In genomic region chr7:127231826-127232621, GRCm38 (mm10) we compare ENCODE assay signal across 8 mouse cellular contexts. TPM values are rescaled to one million over a fixed set of nuclear protein-coding genes. Genes with fewer than 3 reads are reported as not detected.
DNase-seq lines count a peak whose midpoint lies in the region; ATAC-seq and TF ChIP-seq lines count a peak whose summit lies in the region.

No protein-coding gene starts in this region.

- H3K27ac ChIP-seq in heart, embryonic 13.5 days (replicated peaks) = peak overlapping the region; percentile 98
- H3K27ac ChIP-seq in ES-E14 (ENCODE audit: insufficient read depth, low read depth, low read length, poor library complexity, severe bottlenecking) = peak overlapping the region; percentile 94
- H3K27ac ChIP-seq in forebrain, embryonic 15.5 days (replicated peaks) = peak overlapping the region; percentile 100
- H3K27ac ChIP-seq in liver, postnatal 0 days (ENCODE audit: low read depth) = peak overlapping the region; percentile 95

- no peak for TF ChIP-seq EP300 in liver, postnatal 0 days (IDR thresholded peaks at IDR 0.05; ENCODE audit: low read depth)

- H3K9me3 ChIP-seq in heart, embryonic 13.5 days = no peaks in the 10 kb centered on the region
- H3K9me3 ChIP-seq in ES-E14 (ENCODE audit: control insufficient read depth, insufficient read depth, low read depth, low read length) = no peaks in the 10 kb centered on the region
- H3K9me3 ChIP-seq in forebrain, embryonic 15.5 days = no peaks in the 10 kb centered on the region
- no peaks in the 10 kb centered on the region for H3K9me3 ChIP-seq in liver, postnatal 0 days (ENCODE audit: low read length)

- H3K27me3 ChIP-seq in heart, embryonic 13.5 days (replicated peaks) = no peaks in the 10 kb centered on the region
- H3K27me3 ChIP-seq in forebrain, embryonic 15.5 days = no peaks in the 10 kb centered on the region
- no peaks in the 10 kb centered on the region for H3K27me3 ChIP-seq in liver, postnatal 0 days (ENCODE audit: insufficient read depth, low read length)

- in situ Hi-C loops in ES-E14 (cut with MboI; ENCODE audit: low sequenced_read_pairs in 2 of 2, unreplicated experiment in 2 of 2) = no loop called here

- peak overlapping the region; percentile 87 for H3K4me2 ChIP-seq in heart, embryonic 13.5 days
- peak overlapping the region; percentile 62 for H3K4me2 ChIP-seq in forebrain, embryonic 15.5 days (replicated peaks)
- peak overlapping the region; percentile 94 for H3K4me2 ChIP-seq in liver, postnatal 0 days (ENCODE audit: low read depth, low read length)

- peaks cover 42% of the 10 kb centered on the region for H3K4me1 ChIP-seq in heart, embryonic 13.5 days
- H3K4me1 ChIP-seq in ES-E14 (ENCODE audit: control insufficient read depth in 2 of 2, insufficient read depth in 2 of 2, low read length in 2 of 2, poor library complexity in 1 of 2) = peaks cover 3 to 13% of the 10 kb centered on the region in 2 experiments; a peak in 2 of 4 replicates
- peaks cover 41% of the 10 kb centered on the region for H3K4me1 ChIP-seq in forebrain, embryonic 15.5 days
- peaks cover 21% of the 10 kb centered on the region for H3K4me1 ChIP-seq in liver, postnatal 0 days (ENCODE audit: insufficient read depth)

- no peak for TF ChIP-seq CTCF in liver, postnatal 0 days (IDR thresholded peaks at IDR 0.05; ENCODE audit: low read depth)

- H3K36me3 ChIP-seq in heart, embryonic 13.5 days = peaks cover 47% of the 10 kb centered on the region
- H3K36me3 ChIP-seq in ES-E14 (ENCODE audit: control insufficient read depth, insufficient read depth, low read length, poor library complexity, severe bottlenecking) = peaks cover 32% of the 10 kb centered on the region
- H3K36me3 ChIP-seq in forebrain, embryonic 15.5 days = peaks cover 30% of the 10 kb centered on the region
- H3K36me3 ChIP-seq in liver, postnatal 0 days (replicated peaks; ENCODE audit: insufficient read depth, low read length) = peaks cover 18% of the 10 kb centered on the region

- ATAC-seq in heart, embryonic 13.5 days (ENCODE audit: extremely low read depth, insufficient number of reproducible peaks, low FRiP score, low TSS enrichment) = no peak
- ATAC-seq in forebrain, embryonic 15.5 days (replicated peaks) = no peak
- ATAC-seq in liver, postnatal 0 days = no peak

- no peak for DNase-seq in heart, adult 9 months (ENCODE audit: low spot score in 2 of 2)
- DNase-seq in ES-E14 (ENCODE audit: low read depth, low spot score) = no peak
- DNase-seq in liver, postnatal 0 days = no peak
- DNase-seq in ovary, postnatal 36 days (ENCODE audit: low spot score) = no peak
- no peak for DNase-seq in cerebellum, adult 11 months
- DNase-seq in frontal cortex, postnatal 10 days (ENCODE audit: low spot score in 2 of 2) = no peak

- H3K4me3 ChIP-seq in heart, embryonic 13.5 days = peak overlapping the region; percentile 90
- peak overlapping the region; percentile 81 to 83 for H3K4me3 ChIP-seq in ES-E14 (ENCODE audit: insufficient read depth in 1 of 2, low read depth in 1 of 2, low read length in 2 of 2, poor library complexity in 1 of 2, severe bottlenecking in 1 of 2)
- peak overlapping the region; percentile 69 for H3K4me3 ChIP-seq in forebrain, embryonic 15.5 days
- H3K4me3 ChIP-seq in liver, postnatal 0 days (ENCODE audit: low read depth, low read length) = peak overlapping the region; percentile 99

- peak overlapping the region; percentile 97 for H3K9ac ChIP-seq in heart, embryonic 13.5 days
- H3K9ac ChIP-seq in ES-E14 (ENCODE audit: insufficient read depth, low read depth, low read length, poor library complexity, severe bottlenecking) = peak overlapping the region; percentile 85
- peak overlapping the region; percentile 92 for H3K9ac ChIP-seq in forebrain, embryonic 15.5 days (replicated peaks)
- peak overlapping the region; percentile 93 for H3K9ac ChIP-seq in liver, postnatal 0 days (replicated peaks)

- 7% methylated on average over 20 of the region's 20 CpGs for WGBS in heart, embryonic 13.5 days
- 2% methylated on average over 20 of the region's 20 CpGs for WGBS in forebrain, embryonic 15.5 days
- 6% methylated on average over 20 of the region's 20 CpGs for WGBS in liver, postnatal 0 days (ENCODE audit: insufficient replicate concordance)

TF ChIP-seq in ES-E14, 5 proteins besides CTCF, POLR2A, EP300 and RAD21:
- TF ChIP-seq ZNF384 (IDR thresholded peaks at IDR 0.05; ENCODE audit: low read depth, low read length) (0 out of 2 replicates have a peak, but pooled peaks have one; percentile 27), HCFC1 (IDR thresholded peaks at IDR 0.05; ENCODE audit: borderline replicate concordance, insufficient read depth, low read length) (no peak)

RNA-seq across cellular contexts. Expression of gene Zfp553, which starts 0.8 kb away (rescaled TPM):
- polyA plus RNA-seq in heart, embryonic 13.5 days (2015; fragmentation: Nextera tagmentation; extraction: Ambion mirVana) = 21.4 and 24.1 TPM in 2 replicates
- total RNA-seq in ES-E14 (2012; rRNA removed) = 55.2 and 64.7 TPM in 2 replicates
- 70.7 and 71.5 TPM in 2 replicates for polyA plus RNA-seq in forebrain, embryonic 15.5 days (2015; fragmentation: Nextera tagmentation; extraction: Ambion mirVana)
- 4.0 and 5.3 TPM in 2 replicates for polyA plus RNA-seq in liver, postnatal 0 days (2015; fragmentation: Nextera tagmentation; extraction: Ambion mirVana)

RNA-seq across cellular contexts. Expression of gene Sept1, which starts 0.9 kb away (rescaled TPM):
- 23.1 and 23.2 TPM in 2 replicates for polyA plus RNA-seq in heart, embryonic 13.5 days (2015; fragmentation: Nextera tagmentation; extraction: Ambion mirVana)
- 85.8 and 128 TPM in 2 replicates for total RNA-seq in ES-E14 (2012; rRNA removed)
- polyA plus RNA-seq in forebrain, embryonic 15.5 days (2015; fragmentation: Nextera tagmentation; extraction: Ambion mirVana) = 21.8 and 27.8 TPM in 2 replicates
- 16.7 and 17.3 TPM in 2 replicates for polyA plus RNA-seq in liver, postnatal 0 days (2015; fragmentation: Nextera tagmentation; extraction: Ambion mirVana)

RNA-seq across cellular contexts. Expression of gene Zfp771, which starts 12.1 kb away (rescaled TPM):
- 32.6 and 32.9 TPM in 2 replicates for polyA plus RNA-seq in heart, embryonic 13.5 days (2015; fragmentation: Nextera tagmentation; extraction: Ambion mirVana)
- total RNA-seq in ES-E14 (2012; rRNA removed) = 18.7 and 21.6 TPM in 2 replicates
- 65.2 and 65.9 TPM in 2 replicates for polyA plus RNA-seq in forebrain, embryonic 15.5 days (2015; fragmentation: Nextera tagmentation; extraction: Ambion mirVana)
- 15.5 and 17.8 TPM in 2 replicates for polyA plus RNA-seq in liver, postnatal 0 days (2015; fragmentation: Nextera tagmentation; extraction: Ambion mirVana)

RNA-seq across cellular contexts. Expression of gene Mylpf, which starts 23.3 kb away (rescaled TPM):
- 17.0 and 24.9 TPM in 2 replicates for polyA plus RNA-seq in heart, embryonic 13.5 days (2015; fragmentation: Nextera tagmentation; extraction: Ambion mirVana)
- total RNA-seq in ES-E14 (2012; rRNA removed) = 322 and 498 TPM in 2 replicates
- polyA plus RNA-seq in forebrain, embryonic 15.5 days (2015; fragmentation: Nextera tagmentation; extraction: Ambion mirVana) = 6.1 and 6.3 TPM in 2 replicates
- 19.7 and 94.3 TPM in 2 replicates for polyA plus RNA-seq in liver, postnatal 0 days (2015; fragmentation: Nextera tagmentation; extraction: Ambion mirVana)

RNA-seq across cellular contexts. Expression of gene Tbc1d10b, which starts 23.8 kb away (rescaled TPM):
- polyA plus RNA-seq in heart, embryonic 13.5 days (2015; fragmentation: Nextera tagmentation; extraction: Ambion mirVana) = 18.0 and 18.2 TPM in 2 replicates
- total RNA-seq in ES-E14 (2012; rRNA removed) = 63.3 and 67.0 TPM in 2 replicates
- 33.6 and 35.1 TPM in 2 replicates for polyA plus RNA-seq in forebrain, embryonic 15.5 days (2015; fragmentation: Nextera tagmentation; extraction: Ambion mirVana)
- 8.3 and 8.6 TPM in 2 replicates for polyA plus RNA-seq in liver, postnatal 0 days (2015; fragmentation: Nextera tagmentation; extraction: Ambion mirVana)
